Mouse (Mus musculus) embryonic stem cell, embryonic (primary cell): ENCODE measurements around the gene Bhlhb9.
"Not testable (repeated sequence)": the region's sequence is repeated elsewhere in the genome, so short reads cannot be mapped to it uniquely, and the experiment has no call there.

Experiments used
- CTCF ChIA-PET, 4 experiments: fragments of 300-600 bp in 2 of 4; fragments of 350-600 bp in 2 of 4; sonication (Branson Sonifier 250); formaldehyde crosslinking; loops; one replicate each; lab custom pipeline; 2022; ENCODE audit warnings: inconsistent platforms in 2 of 4; lab: Charles Lee
- POLR2A ChIA-PET, 4 experiments: fragments of 300-600 bp in 2 of 4; fragments of 350-600 bp in 2 of 4; sonication (Branson Sonifier 250); formaldehyde crosslinking; loops; one replicate each; lab custom pipeline; 2022; ENCODE audit warnings: antibody characterized with exemption in 4 of 4, inconsistent platforms in 1 of 4; lab: Charles Lee

Bhlhb9 gene

GRCm38 (mm10) chrX:135797212-135797644, at the start of gene Bhlhb9:
Gene Bhlhb9 (plus strand): TSS chrX:135797594.
- POLR2A ChIA-PET = not testable (repeated sequence)
- CTCF ChIA-PET = interaction anchor here in 1 of 4 experiments (1.2 kb wide), 1 partner anchor 178 kb away, joined by 3 read pairs; no protein-coding TSS in a partner anchor

DNA sequence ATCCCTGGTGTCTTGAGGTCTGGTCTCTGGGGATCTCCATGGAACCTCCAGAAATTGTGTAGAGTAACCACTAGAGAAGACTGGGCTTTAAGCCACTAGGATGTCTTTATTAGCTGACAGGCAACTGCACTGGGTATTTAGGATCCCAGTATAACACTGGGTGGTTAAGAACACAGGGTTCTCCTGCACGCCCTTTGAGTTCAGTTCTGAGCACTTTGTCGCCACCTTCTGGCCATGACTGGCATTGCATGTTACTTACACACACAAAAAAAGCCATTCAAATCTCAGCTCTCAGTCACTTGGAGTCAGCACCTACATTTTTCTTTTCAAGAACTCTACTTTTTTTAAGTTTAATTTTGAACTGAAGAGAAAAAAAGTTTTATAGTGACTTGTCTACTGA, 44.6 kb upstream of the Bhlhb9 start:
- ChIA-PET CTCF (interaction anchor here in 3 of 4 experiments (0.5 to 1.0 kb wide), 6 partner anchors 9 to 1597 kb away, joined by 3 to 5 read pairs (median 3); partner anchors contain the start of genes Armcx5 (in 1 of the 3), Gprasp1 (in 1 of the 3) and Tmsb15a (in 1 of the 3)), POLR2A (interaction anchor here in 3 of 4 experiments (0.6 to 3.0 kb wide), 5 partner anchors 9 to 221 kb away, joined by 3 to 8 read pairs (median 3); partner anchors contain the start of genes Armcx5 (in 3 of the 3) and Gprasp1 (in 3 of the 3))

GRCm38 (mm10) chrX:135761707-135762106, 35.7 kb upstream of the Bhlhb9 start:
- CTCF ChIA-PET = interaction anchor here in 2 of 4 experiments (0.6 to 1.0 kb wide), 2 partner anchors 9 to 442 kb away, joined by 4 to 5 read pairs; no protein-coding TSS in a partner anchor
- POLR2A ChIA-PET = interaction anchor here in 1 of 4 experiments (1.1 kb wide), 1 partner anchor 9 kb away, joined by 3 read pairs; no protein-coding TSS in a partner anchor

GRCm38 (mm10) chrX:135768043-135768548, 29.3 kb upstream of the Bhlhb9 start:
- POLR2A ChIA-PET = no interaction called here
- CTCF ChIA-PET = no interaction called here

- CTCF ChIA-PET = no interaction called here
- POLR2A ChIA-PET = no interaction called here
Observed at GRCm38 (mm10) chrX:135768565-135768964, 28.8 kb upstream of the Bhlhb9 start.

DNA sequence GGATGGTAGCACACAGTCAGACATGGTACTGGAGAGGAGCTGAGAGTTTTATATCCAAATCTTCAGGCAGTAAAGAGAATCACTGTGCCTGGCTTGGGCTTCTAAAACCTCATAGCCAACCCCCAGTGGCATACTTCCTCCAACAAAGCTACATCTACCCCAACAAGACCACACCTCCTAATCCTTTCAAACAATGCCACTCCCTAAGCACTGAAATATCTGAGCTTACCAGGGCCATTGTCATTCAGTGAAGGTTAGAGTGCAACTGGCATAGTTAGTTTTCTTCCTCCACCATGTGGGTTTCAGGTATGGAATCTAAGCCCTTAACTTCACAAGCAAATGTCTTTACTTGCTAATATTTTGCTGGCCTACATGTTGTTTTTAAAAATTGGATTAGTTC, 5.9 kb upstream of the Bhlhb9 start:
- CTCF ChIA-PET = no interaction called here
- POLR2A ChIA-PET = interaction anchor here in 1 of 4 experiments (1.2 kb wide), 1 partner anchor 49 kb away, joined by 3 read pairs; the partner anchor contains the start of genes Armcx5 and Gprasp1

GRCm38 (mm10) chrX:135792326-135792725, 5.1 kb upstream of the Bhlhb9 start:
- ChIA-PET CTCF (no interaction called here), POLR2A (interaction anchor here in 1 of 4 experiments (1.2 kb wide), 1 partner anchor 50 kb away, joined by 3 read pairs; the partner anchor contains the start of genes Armcx5 and Gprasp1)

DNA sequence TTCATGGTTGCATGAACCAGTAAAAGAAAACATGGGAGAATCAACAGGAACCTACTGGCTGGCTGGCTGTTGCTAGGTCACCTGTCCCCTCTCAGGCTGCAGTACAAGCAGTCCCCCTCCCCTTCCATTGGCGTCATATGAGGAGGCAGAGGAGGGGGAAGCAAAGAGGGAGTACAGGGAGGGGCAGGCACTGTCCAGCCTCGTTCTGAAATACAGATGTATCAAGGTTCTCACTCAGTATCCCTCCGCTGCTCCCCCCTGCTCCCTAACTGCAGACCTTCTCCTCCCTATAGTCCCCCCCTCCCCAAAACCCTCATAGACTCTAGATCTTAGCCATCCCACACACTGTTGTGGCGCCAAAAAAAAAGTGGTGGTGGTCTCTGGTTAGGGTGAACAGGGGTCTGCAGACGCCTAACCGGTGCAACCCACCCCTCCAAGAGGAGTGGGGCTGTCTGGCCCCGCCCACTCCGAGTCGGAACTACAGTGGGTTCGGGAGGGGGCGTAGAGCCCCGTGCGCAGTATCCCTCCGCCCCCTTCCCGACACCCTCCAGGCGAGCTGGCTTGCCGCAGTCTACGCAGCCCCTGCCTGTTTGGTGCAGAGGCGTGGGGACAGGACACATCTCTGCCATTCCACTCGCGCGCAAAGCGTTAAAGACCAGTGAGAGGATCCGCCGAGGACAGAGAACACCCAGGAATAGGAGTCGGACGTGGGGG, 1.6 kb upstream of the Bhlhb9 start:
- ChIA-PET POLR2A (interaction anchor here (0.6 to 1.4 kb wide), 7 partner anchors 43 to 380 kb away, joined by 3 to 8 read pairs (median 4); partner anchors contain the start of genes Armcx5 (in 1 of the 4), Gprasp1 (in 1 of the 4), Gprasp2 (in 1 of the 4) and Tceal8 (in 1 of the 4)), CTCF (interaction anchor here in 1 of 4 experiments (1.2 kb wide), 1 partner anchor 180 kb away, joined by 3 read pairs; no protein-coding TSS in a partner anchor)

- POLR2A ChIA-PET = interaction anchor here in 3 of 4 experiments (0.7 to 1.4 kb wide), 6 partner anchors 42 to 379 kb away, joined by 3 to 8 read pairs (median 4); partner anchors contain the start of genes Armcx5 (in 1 of the 3), Gprasp1 (in 1 of the 3), Gprasp2 (in 1 of the 3) and Tceal8 (in 1 of the 3)
Observed at GRCm38 (mm10) chrX:135796305-135797211, 836 bp upstream of the Bhlhb9 start.

DNA sequence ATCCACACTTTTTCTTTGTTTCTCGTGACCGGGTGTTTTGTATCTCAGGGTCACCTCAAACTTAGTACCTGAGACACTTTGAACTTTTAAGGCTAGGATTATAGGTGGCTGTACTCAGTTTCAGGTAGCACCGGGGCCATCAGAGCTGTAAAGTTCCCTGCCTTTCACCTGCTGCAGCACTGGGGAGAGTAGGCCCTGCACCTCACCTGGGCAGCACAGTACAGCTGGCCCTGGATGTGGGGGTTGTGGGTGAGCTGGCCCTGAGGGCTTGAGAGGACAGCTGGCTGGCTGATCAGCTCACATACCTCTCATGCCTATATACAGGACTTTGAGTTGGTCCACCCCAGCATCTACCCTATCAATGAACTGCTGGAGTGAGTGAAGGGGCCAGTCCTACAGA, 6.8 kb downstream of the Bhlhb9 start:
- ChIA-PET POLR2A (no interaction called here), CTCF (no interaction called here)

More at GRCm38 (mm10) chrX:135796305-135797211, 836 bp upstream of the Bhlhb9 start:
- CTCF ChIA-PET = interaction anchor here in 1 of 4 experiments (1.2 kb wide), 1 partner anchor 179 kb away, joined by 3 read pairs; no protein-coding TSS in a partner anchor

DNA sequence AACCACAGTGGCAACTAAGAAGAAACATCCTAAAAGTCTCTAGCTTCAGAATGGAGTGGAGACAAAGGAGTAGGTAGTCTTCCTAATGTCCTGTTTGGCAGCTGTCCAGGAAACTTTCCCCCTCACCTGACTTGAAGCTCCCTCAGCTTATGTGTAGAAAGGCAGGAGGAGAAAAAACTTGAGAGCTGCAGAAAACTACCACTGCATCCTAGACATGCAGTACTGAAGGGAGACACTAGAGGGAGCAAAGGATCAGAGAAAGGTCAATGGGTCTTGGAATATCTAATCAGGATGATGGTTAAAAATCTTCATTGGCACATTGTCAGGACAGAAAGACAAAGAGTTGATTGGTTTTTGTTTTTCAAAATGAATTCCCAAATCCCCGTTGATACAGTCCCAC, 8.4 kb downstream of the Bhlhb9 start:
- ChIA-PET CTCF (interaction anchor here in 1 of 4 experiments (0.6 kb wide), 1 partner anchor 305 kb away, joined by 6 read pairs; no protein-coding TSS in a partner anchor), POLR2A (interaction anchor here in 1 of 4 experiments (0.6 kb wide), 1 partner anchor 1296 kb away, joined by 3 read pairs; no protein-coding TSS in a partner anchor)

DNA sequence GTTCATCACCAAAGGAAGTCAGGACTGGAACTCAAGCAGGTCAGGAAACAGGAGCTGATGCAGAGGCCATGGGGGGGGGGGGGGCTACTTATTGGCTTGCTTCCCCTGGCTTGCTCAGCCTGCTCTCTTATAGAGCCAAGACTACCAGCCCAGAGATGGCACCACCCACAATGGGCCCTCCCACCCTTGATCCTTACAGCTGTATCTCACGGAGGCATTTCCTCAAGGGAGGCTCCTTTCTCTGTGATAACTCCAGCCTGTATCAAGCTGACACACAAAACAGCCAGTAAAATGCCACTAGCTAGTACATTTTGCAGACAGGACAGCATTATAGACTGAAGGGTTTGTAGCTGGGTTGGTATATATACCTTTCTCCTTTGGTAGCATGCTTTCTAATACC, 38.5 kb downstream of the Bhlhb9 start:
- CTCF ChIA-PET = not testable (repeated sequence)

DNA sequence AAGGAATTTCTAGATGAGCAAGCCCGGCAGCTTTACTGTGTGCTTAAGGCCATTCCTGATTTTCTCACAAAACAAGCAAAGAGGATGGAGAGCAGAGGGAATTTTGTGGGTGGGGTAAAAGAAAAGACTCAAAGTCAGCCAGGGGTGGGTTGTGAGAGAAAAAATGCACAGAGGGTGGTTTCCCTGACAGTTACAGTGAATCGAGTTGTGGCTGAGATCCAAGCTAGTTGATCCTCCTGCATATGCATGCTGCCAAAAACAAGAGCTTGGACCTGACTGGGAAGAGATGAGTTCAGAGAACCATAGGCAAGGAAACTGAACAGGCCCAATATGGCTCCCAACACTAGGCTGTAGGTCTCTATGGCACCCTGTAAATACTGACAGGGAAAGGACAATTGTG, 40.5 kb downstream of the Bhlhb9 start:
- ChIA-PET CTCF (no interaction called here), POLR2A (no interaction called here)

More for the DNA sequence above, 38.5 kb downstream of the Bhlhb9 start:
- POLR2A ChIA-PET = not testable (repeated sequence)

DNA sequence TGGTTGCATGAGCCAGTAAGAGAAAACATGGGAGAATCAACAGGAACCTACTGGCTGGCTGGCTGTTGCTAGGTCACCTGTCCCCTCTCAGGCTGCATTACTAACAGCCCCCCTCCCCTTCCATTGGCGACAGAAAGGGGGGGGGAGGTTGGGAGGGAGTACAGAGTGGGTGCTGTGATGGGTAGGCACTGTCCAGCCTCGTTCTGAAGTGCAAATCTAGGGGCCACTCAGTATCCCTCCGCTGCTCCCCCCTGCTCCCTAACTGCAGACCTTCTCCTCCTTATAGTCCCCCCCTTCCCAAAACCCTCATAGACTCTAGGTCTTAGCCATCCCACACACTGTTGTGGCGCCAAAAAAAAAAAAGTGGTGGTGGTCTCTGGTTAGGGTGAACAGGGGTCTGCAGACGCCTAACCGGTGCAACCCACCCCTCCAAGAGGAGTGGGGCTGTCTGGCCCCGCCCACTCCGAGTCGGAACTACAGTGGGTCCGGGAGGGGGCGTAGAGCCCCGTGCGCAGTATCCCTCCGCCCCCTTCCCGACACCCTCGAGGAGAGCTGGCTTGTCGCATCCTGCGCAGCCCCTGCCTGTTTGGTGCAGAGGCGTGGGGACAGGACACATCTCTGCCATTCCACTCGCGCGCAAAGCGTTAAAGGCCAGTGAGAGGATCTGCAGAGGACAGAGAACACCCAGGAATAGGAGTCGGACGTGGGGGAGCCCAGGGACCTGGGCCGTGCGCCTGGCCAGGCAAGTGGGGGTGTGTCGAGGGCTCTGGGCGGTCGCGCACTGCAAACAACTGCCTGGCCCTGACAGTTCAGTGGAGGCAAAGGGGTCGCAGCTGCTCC, 41.3 kb downstream of the Bhlhb9 start, which contains the start of gene Gprasp2:
TSS of gene Gprasp2 (plus strand) at position 514 of the 840 bp plus-strand sequence.
- ChIA-PET POLR2A (interaction anchor here in 1 of 4 experiments (0.7 to 0.9 kb wide), 2 partner anchors 42 to 96 kb away, joined by 3 to 4 read pairs; partner anchors contain the start of genes Armcx5 and Gprasp1), CTCF (interaction anchor here in 1 of 4 experiments (1.0 kb wide), 1 partner anchor 135 kb away, joined by 3 read pairs; no protein-coding TSS in a partner anchor)

DNA sequence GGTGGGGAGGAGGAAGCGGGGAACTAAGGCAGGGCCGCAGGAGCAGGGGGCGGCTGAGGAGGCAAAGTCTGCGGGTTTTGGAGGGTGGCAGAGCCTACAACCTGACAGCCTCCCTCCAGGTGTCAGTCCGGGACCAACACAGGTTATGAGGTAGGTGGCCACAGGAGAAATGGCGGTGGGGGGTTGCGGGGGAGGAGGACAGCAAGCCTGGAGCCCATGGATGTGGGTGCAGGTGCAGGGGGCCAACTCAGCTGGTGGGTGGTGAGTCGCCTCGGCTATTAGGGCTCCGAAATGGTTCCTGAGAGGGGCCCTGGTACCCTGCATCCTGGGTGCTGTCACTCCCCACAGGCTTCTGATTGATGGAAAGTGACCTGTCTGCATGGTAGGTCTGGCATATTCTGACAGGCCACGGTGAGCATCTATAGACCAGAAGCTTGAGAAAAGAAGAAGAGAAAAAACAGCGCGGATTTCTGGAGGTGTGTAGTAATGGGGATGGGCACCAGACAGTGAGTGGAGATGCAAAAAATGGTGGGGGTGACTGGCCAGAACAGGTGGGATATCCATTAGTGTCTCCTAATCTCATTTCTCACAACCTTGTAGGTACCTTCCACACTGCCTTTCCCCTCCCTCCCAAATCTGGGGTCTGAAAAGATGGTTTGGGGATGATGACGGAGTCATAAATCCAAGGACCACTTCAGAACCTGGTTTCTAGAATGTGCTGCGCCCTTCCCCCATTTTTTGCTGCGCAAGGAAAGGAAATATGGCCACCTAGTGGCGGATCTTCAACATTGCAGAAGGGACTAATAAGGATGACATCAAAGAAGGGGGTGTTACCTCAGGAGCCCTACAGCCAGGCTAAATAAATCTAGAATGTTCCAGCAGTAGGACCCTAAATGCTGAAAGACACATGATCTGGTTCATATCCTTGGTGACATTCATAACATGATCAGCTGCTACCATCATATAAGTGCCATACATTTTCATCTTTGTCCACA, 42.3 kb downstream of the Bhlhb9 start:
- CTCF ChIA-PET = interaction anchor here in 1 of 4 experiments (1.0 kb wide), 1 partner anchor 134 kb away, joined by 3 read pairs; no protein-coding TSS in a partner anchor

More for the DNA sequence above, 42.3 kb downstream of the Bhlhb9 start:
- POLR2A ChIA-PET = interaction anchor here in 1 of 4 experiments (0.9 kb wide), 1 partner anchor 43 kb away, joined by 4 read pairs; no protein-coding TSS in a partner anchor
